Mouse (Mus musculus): Measurements from ENCODE around the gene Ruvbl1.

The Ruvbl1 gene

GRCm38 (mm10) chr6:88465181-88465920, at the start of gene Ruvbl1:
Gene Ruvbl1, plus strand, starts transcription at chr6:88465409.
- DNase-seq (ENCODE audit: low spot score in 2 of 2) = peak; percentile 69 to 89

GRCm38 (mm10) chr6:88416130-88416758, 49.0 kb upstream of the Ruvbl1 start:
- no peak for DNase-seq (ENCODE audit: low spot score in 2 of 2)

GRCm38 (mm10) chr6:88431202-88431601, 34.0 kb upstream of the Ruvbl1 start:
- DNase-seq (ENCODE audit: low spot score in 2 of 2) = peak; percentile 16 to 22

GRCm38 (mm10) chr6:88435609-88436008, 29.6 kb upstream of the Ruvbl1 start:
- DNase-seq (ENCODE audit: low spot score in 2 of 2) = no peak

GRCm38 (mm10) chr6:88439056-88439455, 26.2 kb upstream of the Ruvbl1 start:
- DNase-seq (ENCODE audit: low spot score in 2 of 2) = no peak

DNA sequence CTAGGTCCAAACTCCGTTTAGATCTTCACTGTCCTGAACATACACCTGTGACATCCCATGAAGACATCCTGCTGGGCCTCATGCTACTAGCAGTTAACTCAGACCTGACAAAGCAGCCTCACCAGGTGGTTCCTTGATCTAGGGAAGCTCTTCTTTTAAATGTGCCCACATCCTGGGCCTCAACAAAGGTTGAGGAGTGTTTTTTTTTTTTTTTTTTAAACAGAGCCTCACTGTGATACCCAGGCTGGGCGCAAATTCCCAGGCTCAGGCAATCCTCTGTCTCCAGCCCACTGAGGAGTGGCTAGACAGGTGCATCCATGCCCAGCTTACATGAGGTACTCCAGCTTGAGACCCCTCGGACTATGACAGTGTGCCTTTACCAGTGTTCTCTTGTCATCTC, 22.7 kb upstream of the Ruvbl1 start:
- DNase-seq (ENCODE audit: low spot score in 2 of 2) = no peak

GRCm38 (mm10) chr6:88443446-88443845, 21.8 kb upstream of the Ruvbl1 start:
- no peak for DNase-seq (ENCODE audit: low spot score in 2 of 2)

DNA sequence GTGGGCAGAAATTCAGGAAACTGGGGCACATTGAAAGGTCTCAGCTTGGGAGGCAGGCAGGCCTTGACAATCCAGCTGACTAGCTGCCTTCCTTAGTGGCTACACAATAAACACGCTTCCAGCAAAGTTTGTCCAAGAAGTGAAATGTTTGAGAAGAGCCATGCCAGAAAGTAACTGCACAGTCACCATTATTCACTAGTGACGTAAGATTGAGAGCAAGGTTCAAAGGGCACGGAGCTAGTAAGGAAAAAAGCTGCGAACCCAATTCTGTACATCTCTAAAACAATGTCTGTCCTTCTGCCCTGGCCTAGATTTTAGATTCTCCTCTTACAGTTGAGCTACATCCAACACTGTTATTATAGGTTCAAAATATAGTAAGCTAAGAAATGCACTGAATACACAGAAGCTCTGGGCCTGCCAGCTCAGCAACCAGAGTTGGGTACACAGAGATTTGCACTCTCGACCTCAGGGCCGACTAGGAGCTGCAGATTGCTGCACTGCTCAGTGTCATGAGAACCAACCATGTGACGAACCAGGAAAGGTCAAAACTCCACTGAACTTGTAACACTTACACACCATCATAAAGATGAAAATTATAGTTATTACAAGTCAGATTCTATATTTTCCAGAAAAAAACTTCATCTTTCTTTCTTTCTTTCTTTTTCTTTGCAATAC, 21.0 kb upstream of the Ruvbl1 start:
- no peak for DNase-seq (ENCODE audit: low spot score in 2 of 2)

DNA sequence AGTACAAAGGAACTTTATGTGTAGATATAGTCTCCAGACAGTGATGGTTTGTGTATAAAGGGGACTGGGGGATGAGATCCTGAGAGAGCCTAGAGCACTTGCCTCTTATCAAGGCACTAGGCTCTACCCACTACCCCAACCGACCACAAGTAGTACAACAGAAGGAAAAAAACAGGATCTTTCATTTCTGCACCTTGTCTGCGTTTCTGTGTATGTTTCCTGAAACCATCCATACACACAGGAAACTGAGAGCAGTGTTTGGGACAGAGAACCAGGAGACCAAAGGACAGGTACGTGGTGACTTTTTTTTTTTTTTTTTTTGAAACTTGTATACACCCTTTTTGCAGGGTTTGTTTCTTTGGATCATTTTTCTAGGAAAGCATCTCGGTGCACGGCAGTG, 19.5 kb upstream of the Ruvbl1 start:
- no peak for DNase-seq (ENCODE audit: low spot score in 2 of 2)

GRCm38 (mm10) chr6:88446063-88447002, 18.9 kb upstream of the Ruvbl1 start, which contains the start of gene Eefsec:
Gene Eefsec, minus strand, starts transcription at chr6:88446539.
- DNase-seq (ENCODE audit: low spot score in 2 of 2) = peak; percentile 68 to 84

DNA sequence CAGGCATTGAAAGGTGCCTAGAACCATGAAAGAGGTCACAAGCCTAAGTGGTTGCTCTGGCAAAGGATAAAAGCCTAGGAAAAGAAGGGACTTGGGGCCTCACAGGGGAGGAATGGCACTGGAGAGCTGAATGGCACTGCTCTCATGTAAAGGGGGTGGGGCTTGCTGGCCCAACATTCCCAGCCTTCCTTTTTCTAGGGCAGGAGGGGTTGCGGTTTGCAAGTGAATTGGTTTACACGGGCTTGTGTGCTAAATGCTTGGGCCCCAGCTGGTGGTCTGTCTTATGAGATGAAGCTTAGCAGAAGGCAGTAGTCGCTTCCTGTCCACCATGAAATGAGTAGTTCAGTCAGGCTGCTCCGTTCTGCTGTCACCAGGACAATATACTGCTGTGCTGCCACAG, 17.8 kb upstream of the Ruvbl1 start:
- no peak for DNase-seq (ENCODE audit: low spot score in 2 of 2)

DNA sequence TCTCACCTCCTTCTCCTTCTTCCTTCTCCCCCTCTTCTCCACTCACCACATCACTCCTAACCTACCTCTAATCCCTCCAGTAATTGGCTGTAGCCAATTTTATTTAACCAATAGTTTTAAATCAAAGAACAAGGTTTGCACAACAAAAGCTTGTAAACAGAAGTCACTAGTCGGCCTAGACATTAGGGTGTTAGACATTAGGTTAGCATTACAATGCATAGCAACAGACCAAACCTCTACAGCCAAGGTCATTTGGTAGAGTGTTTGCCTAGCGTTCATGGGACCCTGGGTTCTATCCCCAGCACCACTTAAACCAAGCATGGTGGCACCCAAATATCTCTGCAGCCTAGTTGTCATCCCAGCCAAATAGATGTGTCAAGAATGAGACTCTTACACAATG, 10.7 kb upstream of the Ruvbl1 start:
- no peak for DNase-seq (ENCODE audit: low spot score in 2 of 2)

DNA sequence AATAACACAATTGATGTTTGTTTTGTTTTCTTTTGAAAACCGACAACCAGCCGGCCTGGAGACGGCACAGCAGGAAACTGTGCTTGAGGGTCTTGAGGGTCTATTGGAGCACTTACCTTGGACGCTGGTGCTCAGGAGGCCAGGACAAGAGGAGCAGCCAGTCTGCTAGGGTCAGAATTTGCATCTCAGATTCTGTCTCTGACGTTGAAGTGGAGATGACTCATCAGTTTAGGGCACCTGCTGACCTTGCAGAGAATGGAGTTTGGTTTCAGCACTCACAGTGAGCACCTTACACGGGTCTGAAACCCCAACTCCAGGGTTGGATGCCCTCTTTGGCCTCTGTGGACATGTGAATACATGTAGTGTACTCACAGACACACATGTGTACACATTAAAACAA, 4.7 kb downstream of the Ruvbl1 start:
- no peak for DNase-seq (ENCODE audit: low spot score in 2 of 2)

DNA sequence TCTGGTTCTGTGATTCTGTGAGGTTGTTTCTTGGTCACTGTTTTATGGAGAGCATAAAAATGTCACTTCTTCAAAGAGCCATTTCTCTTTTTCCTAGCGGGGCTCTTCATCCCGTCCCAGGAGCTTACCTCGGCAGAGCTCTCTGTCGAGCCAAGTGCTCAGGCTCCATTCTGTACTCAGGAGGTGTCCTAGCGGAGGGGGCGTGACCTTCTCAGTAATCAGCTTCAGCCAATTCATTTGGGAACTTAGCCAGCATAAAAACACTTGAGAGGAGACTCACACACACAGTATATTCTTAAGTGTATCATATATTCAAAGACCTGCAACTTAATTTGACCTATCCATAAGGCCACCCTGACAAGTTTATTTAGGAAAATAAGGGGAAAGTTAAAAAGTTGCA, 15.2 kb downstream of the Ruvbl1 start:
- DNase-seq (ENCODE audit: low spot score in 2 of 2) = no peak

GRCm38 (mm10) chr6:88483111-88483510, 17.9 kb downstream of the Ruvbl1 start:
- no peak for DNase-seq (ENCODE audit: low spot score in 2 of 2)

DNA sequence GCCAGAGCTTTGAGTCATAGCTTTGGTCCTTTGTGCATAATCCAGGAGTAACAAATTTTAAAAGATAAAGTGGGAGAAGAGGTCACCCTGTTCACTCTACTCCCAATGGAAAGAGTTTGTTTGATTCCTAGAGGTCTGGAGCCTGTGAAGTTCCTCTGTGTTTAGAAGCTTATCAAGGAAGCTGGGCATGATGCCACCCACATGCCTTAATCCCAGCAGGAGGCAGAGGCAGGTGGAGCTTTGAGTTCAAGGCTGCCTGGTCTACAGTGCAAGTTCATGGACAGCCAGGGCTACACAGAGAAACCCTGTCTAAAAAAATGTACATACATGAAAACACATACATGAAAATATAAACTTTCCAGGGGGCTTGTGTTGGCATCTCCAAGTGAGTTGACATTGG, 18.7 kb downstream of the Ruvbl1 start:
- no peak for DNase-seq (ENCODE audit: low spot score in 2 of 2)

GRCm38 (mm10) chr6:88485378-88485777, 20.2 kb downstream of the Ruvbl1 start:
- DNase-seq (ENCODE audit: low spot score in 2 of 2) = peak in 1 of 2 experiments; percentile 26

DNA sequence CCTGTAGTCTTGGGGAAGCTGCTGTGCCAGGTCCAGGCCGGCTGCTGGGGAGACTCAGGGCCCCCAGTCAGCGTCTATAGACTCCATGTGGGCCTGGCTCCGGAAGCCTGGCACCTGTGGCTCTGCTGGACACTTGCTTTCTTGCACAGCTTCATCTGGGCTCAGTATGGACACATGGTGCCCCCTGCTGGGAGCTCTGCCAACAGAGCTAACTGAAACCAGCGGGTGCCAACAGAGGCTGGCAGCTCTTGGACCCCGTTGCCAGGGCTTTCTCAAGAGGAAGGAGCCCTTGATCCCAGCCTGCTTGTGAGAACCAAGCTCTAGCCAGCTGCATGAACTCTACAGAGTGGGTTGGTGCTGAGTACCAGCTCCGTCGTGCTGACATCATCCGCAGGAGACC, 21.7 kb downstream of the Ruvbl1 start:
- no peak for DNase-seq (ENCODE audit: low spot score in 2 of 2)

DNA sequence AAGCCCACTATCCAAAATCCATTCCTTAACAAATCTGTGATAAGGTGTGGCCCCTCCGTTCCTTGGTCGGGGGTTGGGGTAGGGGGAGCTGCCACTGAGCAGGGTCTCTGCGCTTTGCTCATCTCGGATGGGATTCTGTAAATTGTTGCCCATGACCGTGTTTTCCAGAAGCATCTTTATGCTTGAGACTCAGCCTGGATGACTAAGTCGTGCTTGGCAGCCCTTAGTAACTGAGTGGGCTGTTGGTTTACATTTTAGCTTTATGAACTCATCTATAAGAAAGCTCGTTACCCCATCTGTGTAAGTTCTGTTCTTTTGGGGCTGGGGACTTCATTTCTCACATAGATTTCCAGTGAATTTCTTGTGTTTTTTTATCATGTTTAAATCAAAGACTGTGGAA, 23.8 kb downstream of the Ruvbl1 start:
- DNase-seq (ENCODE audit: low spot score in 2 of 2) = no peak

DNA sequence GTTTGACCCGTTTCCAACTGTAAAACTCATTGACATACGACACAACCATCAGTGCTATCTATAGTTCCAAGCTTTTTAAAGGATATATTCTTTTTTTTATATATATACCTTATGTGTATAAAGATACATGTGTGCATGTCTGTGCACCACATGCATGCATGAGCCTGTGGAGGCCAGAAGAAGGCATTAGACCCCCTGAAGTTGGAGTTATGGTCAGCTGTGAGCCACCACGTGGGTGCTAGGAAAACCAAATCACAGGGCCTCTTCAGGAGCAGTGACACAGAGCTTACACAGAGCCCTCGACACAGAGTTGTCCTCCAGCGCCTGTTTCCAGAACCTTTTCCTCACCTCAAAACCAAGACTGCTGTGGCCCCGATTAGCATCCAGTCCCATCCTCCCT, 24.6 kb downstream of the Ruvbl1 start:
- no peak for DNase-seq (ENCODE audit: low spot score in 2 of 2)

- DNase-seq (ENCODE audit: low spot score in 2 of 2) = no peak
Measured at GRCm38 (mm10) chr6:88490629-88491354, 25.6 kb downstream of the Ruvbl1 start.

Measured in urinary bladder, adult 18-20 months (tissue).